Mouse (Mus musculus) heart, embryonic 15.5 days (tissue): ENCODE data around the gene Acox3. TPM values are rescaled to one million over a fixed set of nuclear protein-coding genes. Genes with fewer than 3 reads are reported as not detected.

Experiments
- ATAC-seq: fragments of 200-750 bp; cut with Nextera tagmentation; replicated peaks from 2 replicates; pipeline ENCODE4 v1.8.0; 2017; ENCODE audit warnings: low read depth, moderate TSS enrichment; ENCODE audit not compliant: insufficient number of reproducible peaks, insufficient read depth, low FRiP score
- H3K27ac ChIP-seq: fragments of 300-500 bp; sonication (generic); 2 replicates; pipeline ENCODE4 v1.5.1; 2015; ENCODE audit warnings: mild to moderate bottlenecking, inconsistent platforms
- H3K27me3 ChIP-seq: fragments of 300-500 bp; sonication (generic); 2 replicates; pipeline ENCODE4 v1.6.1; 2015; ENCODE audit warnings: inconsistent platforms
- H3K36me3 ChIP-seq: fragments of 300-500 bp; sonication (generic); 2 replicates; pipeline ENCODE4 v1.6.1; 2015; ENCODE audit warnings: mild to moderate bottlenecking, inconsistent platforms
- H3K4me1 ChIP-seq: fragments of 300-500 bp; sonication (generic); replicated peaks from 2 replicates; pipeline ENCODE4 v1.6.1; 2015; ENCODE audit warnings: inconsistent platforms
- H3K4me2 ChIP-seq: fragments of 300-500 bp; sonication (generic); 2 replicates; pipeline ENCODE4 v1.6.1; 2015; ENCODE audit warnings: inconsistent platforms, mild to moderate bottlenecking, moderate library complexity
- H3K4me3 ChIP-seq: fragments of 300-500 bp; sonication (generic); 2 replicates; pipeline ENCODE4 v1.5.1; 2015; ENCODE audit warnings: mild to moderate bottlenecking, inconsistent platforms
- H3K9ac ChIP-seq: fragments of 300-500 bp; sonication (generic); 2 replicates; pipeline ENCODE4 v1.6.1; 2015; ENCODE audit warnings: mild to moderate bottlenecking, inconsistent platforms
- H3K9me3 ChIP-seq: fragments of 300-500 bp; sonication (generic); replicated peaks from 2 replicates; pipeline ENCODE4 v1.6.1; 2016; ENCODE audit warnings: inconsistent platforms
- WGBS: fragments of 180-500 bp; shearing (Covaris S2); methylation state at CpG from one replicate; pipeline ENCODE4 v1.1.7; 2015; ENCODE audit warnings: mixed read lengths; 5-methylcytosine and 5-hydroxymethylcytosine counted together
- polyA plus RNA-seq: library from polyadenylated mRNA; unstranded; fragments of >200 nt; fragmentation: Nextera tagmentation; extraction: Ambion mirVana; gene quantifications from 2 replicates; pipeline ENCODE4 v1.2.1, GENCODE M21; 2015

The Acox3 gene
- polyA plus RNA-seq, 1 experiment from 2014 or later = 9.9 TPM

DNA sequence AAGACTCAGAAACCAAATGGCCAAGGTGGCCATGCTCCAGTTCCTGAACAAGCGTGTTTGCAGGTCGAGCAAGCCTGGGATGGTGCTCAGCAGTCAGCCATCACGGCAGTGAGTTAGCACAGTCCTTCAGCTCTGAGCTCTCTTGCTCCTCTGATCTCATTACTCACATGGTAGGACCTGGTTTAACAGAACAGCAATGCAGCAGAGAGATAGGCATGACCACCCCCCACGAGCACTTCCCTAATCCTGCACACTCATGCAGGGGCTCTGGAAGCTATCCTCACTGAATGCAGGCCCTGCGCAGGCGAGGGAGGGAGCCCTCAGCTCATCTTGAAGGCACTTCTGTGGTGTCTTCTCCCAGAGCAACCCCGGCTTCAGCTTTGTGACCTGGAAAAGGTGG lies 26.4 kb upstream of the Acox3 start:
- no peak overlapping the region for H3K27ac ChIP-seq
- no peak overlapping the region for H3K4me3 ChIP-seq
- no peaks in the 10 kb centered on the region for H3K9me3 ChIP-seq
- H3K27me3 ChIP-seq = no peaks in the 10 kb centered on the region
- H3K4me1 ChIP-seq = peaks cover 32% of the 10 kb centered on the region
- no peak overlapping the region for H3K4me2 ChIP-seq
- WGBS = 84% methylated on average over 7 of the region's 7 CpGs
- H3K36me3 ChIP-seq = peaks cover 23% of the 10 kb centered on the region
- ATAC-seq = no peak
- no peak overlapping the region for H3K9ac ChIP-seq

DNA sequence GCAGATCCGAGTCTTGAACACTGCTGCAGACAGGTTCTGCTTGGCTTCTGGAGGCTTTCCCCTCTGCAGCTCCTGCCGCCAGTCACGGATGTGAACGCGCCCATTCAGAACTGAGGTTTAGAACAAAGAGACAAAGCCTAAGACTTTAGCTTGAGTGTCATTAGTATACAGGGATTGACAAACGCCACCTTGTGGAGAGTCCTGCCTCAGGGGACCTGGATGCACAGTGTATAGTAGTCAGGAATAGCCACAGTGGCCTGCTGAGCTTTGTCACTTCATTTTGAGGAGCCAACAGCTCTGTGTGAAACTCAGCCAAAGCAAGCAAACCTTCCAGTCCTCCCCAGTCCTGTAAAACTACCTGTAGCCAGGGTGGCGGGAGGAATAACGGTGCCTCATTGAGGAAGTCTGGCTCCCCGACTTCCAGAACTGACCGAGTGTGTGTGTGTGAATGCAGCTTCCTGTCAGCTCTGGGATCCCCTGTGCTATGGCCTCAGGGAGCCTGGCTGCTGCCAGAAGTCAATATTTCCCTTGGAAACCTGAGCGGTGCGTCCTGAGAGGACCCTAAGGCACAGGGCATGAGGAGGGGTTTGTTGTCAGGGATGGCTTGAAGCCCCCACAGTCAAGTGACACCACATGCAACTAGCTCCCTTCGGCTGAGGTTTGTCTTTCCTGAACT lies 24.8 kb upstream of the Acox3 start:
- H3K4me3 ChIP-seq = no peak overlapping the region
- no peaks in the 10 kb centered on the region for H3K9me3 ChIP-seq
- no peak for ATAC-seq
- H3K27me3 ChIP-seq = no peaks in the 10 kb centered on the region
- H3K27ac ChIP-seq = peak overlapping the region; percentile 91
- peaks cover 35% of the 10 kb centered on the region for H3K36me3 ChIP-seq
- H3K9ac ChIP-seq = no peak overlapping the region
- H3K4me1 ChIP-seq = peaks cover 49% of the 10 kb centered on the region
- H3K4me2 ChIP-seq = no peak overlapping the region
- WGBS = 77% methylated on average over 13 of the region's 13 CpGs

DNA sequence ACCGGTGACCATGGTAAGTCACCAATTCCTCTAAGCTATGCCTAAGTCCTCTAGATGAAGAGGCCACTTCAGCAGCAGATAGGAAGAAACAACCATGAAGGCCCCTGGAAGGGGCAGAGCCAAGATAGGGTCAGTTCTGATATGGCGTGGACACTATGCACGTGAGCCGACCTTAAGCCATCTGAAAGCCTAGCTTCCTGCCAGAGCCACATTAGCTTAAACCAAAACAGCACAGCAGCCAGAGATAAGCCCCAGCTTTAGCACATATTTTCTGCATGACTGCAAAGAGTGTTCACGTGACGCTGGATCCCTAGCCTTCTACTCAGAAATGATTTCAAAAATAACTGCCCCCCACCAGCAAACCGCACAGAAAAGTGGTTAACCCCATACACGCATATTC lies 23.4 kb upstream of the Acox3 start:
- peaks cover 52% of the 10 kb centered on the region for H3K4me1 ChIP-seq
- no peak overlapping the region for H3K9ac ChIP-seq
- 21% methylated on average over 8 of the region's 8 CpGs for WGBS
- no peak overlapping the region for H3K4me3 ChIP-seq
- ATAC-seq = peak; percentile 80
- peaks cover 49% of the 10 kb centered on the region for H3K36me3 ChIP-seq
- H3K4me2 ChIP-seq = peak overlapping the region; percentile 31
- H3K27me3 ChIP-seq = no peaks in the 10 kb centered on the region
- H3K27ac ChIP-seq = peak overlapping the region; percentile 91
- H3K9me3 ChIP-seq = no peaks in the 10 kb centered on the region

GRCm38 (mm10) chr5:35562616-35563015 lies 20.2 kb upstream of the Acox3 start:
- Histone ChIP-seq H3K4me1 (peaks cover 48% of the 10 kb centered on the region), H3K36me3 (peaks cover 58% of the 10 kb centered on the region), H3K9ac (no peak overlapping the region), H3K27me3 (no peaks in the 10 kb centered on the region), H3K27ac (peak overlapping the region; percentile 46; the same call in 1 of the 2 replicates), H3K4me3 (no peak overlapping the region), H3K9me3 (no peaks in the 10 kb centered on the region), H3K4me2 (no peak overlapping the region)
- no peak for ATAC-seq
- WGBS = 47% methylated on average over 2 of the region's 2 CpGs

DNA sequence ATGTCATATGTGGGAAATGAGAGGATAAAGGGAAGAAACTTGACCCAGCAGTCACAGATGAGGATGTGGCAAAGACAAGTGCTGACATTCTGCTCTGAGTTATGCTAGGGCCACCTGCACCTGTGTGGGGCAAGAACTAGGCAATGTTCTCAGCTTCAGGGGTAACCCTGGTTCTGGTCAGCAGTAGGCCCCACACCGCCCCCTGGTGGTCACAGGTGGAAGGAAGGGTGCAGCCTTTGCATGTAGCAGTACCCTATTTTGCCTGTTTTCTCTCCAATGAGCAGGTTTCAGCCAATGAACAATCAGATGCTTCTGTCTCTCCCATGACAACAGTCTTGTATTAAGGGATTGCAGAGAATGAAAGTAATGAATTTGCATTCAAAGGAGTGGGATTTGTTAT lies 19.4 kb upstream of the Acox3 start:
- H3K27me3 ChIP-seq = no peaks in the 10 kb centered on the region
- no peak overlapping the region for H3K4me2 ChIP-seq
- 0% methylated on average over 1 of the region's 1 CpGs for WGBS
- H3K4me3 ChIP-seq = no peak overlapping the region
- no peak overlapping the region for H3K9ac ChIP-seq
- no peak overlapping the region for H3K27ac ChIP-seq
- peaks cover 57% of the 10 kb centered on the region for H3K36me3 ChIP-seq
- peaks cover 40% of the 10 kb centered on the region for H3K4me1 ChIP-seq
- no peak for ATAC-seq
- no peaks in the 10 kb centered on the region for H3K9me3 ChIP-seq

GRCm38 (mm10) chr5:35565217-35565616 lies 17.6 kb upstream of the Acox3 start:
- Histone ChIP-seq H3K36me3 (peaks cover 68% of the 10 kb centered on the region), H3K27ac (no peak overlapping the region), H3K4me2 (no peak overlapping the region), H3K27me3 (no peaks in the 10 kb centered on the region), H3K9me3 (no peaks in the 10 kb centered on the region), H3K9ac (no peak overlapping the region), H3K4me1 (peaks cover 23% of the 10 kb centered on the region), H3K4me3 (no peak overlapping the region)
- ATAC-seq = no peak
- 89% methylated on average over 9 of the region's 9 CpGs for whole genome bisulfite sequencing

DNA sequence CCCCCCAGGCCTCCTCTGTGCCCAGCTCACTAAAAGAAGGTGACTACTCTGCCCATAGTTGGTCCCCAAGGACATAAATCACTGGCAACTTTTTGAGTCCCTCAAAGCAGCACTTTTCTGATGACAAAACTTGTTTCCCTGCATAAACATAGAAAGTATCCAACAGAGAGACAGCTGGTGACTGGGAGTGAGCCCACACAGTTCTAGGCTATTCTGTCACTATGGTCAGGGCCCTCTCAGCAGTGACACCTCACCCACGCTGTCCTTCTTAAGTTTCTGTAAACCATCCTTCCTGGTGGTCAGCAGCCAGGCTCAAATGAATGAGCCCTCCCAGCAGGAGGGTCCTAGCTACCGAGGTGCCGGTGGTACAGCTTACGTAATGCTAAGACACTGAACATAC lies 16.2 kb upstream of the Acox3 start:
- no peak for ATAC-seq
- no peak overlapping the region for H3K27ac ChIP-seq
- no peak overlapping the region for H3K4me3 ChIP-seq
- peaks cover 18% of the 10 kb centered on the region for H3K4me1 ChIP-seq
- WGBS = 90% methylated on average over 4 of the region's 4 CpGs
- no peak overlapping the region for H3K4me2 ChIP-seq
- no peaks in the 10 kb centered on the region for H3K27me3 ChIP-seq
- no peaks in the 10 kb centered on the region for H3K9me3 ChIP-seq
- H3K9ac ChIP-seq = no peak overlapping the region
- H3K36me3 ChIP-seq = peaks cover 73% of the 10 kb centered on the region

DNA sequence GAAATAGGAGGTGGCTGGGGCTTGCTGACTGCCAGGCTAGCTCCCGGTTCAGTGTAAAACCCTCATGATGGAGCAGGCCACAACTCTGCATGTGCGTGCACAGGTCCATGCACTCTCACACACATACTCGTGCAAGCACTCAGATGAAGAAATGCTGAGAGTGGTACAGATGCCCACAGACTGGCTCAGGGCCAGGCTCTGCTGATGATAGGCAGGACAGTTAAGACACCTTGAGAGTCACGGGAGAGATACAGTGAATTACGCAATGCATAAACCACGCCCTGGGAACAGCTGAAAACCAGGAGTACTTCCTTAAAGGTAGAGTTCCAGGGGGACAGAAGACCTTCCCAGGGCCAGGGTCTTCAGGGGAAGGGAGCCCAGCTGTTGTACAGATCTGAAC lies 11.3 kb upstream of the Acox3 start:
- no peak overlapping the region for H3K27ac ChIP-seq
- H3K36me3 ChIP-seq = peaks cover 52% of the 10 kb centered on the region
- H3K4me1 ChIP-seq = peaks cover 13% of the 10 kb centered on the region
- H3K27me3 ChIP-seq = no peaks in the 10 kb centered on the region
- WGBS = 84% methylated on average over 6 of the region's 6 CpGs
- H3K4me3 ChIP-seq = no peak overlapping the region
- H3K9me3 ChIP-seq = no peaks in the 10 kb centered on the region
- no peak for ATAC-seq
- no peak overlapping the region for H3K9ac ChIP-seq
- H3K4me2 ChIP-seq = no peak overlapping the region

DNA sequence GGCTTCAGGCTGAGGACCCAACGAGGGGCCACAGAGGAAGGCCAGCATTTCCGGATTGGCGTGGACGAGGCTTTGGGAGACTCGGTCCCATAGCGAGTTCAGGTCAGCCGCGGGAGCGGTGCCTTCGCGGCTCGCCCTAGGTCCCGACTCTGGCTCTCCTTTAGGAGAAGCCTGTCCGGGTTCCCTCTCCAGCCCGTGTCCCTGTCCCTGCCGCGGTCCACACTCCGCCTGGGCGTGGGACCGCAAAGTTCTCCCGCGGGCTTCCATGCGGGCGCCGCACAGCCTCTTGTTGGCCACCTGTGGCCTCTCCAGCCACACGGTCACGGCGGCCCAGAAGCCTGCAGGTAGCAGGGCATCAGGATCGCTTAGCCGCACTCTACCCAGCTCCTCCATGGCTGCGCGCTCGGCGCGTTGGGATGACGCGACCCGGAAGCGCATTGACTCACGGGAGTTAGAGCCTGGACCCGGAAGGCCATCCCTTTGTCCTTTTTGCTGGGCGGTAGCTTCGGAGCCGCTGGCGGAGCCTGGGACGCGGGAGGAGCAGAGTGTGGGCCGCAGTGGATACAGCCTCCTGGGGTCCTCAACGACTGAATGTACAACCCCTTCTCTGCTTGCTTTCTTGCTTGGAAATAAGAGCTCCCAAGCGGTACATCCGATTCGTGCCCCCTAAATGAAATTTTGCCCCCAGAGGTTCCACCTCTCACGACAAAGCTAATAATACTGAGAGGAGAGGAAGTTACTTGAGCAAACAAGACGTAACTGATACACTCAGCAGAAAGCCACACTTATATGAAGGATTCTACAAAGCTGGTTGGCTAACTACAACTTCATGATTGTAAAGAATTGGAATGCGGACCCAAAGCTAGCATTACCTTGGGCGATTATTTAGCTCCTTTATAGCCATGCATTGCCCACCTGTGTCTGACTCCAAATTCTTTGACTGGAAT lies 7.9 kb upstream of the Acox3 start, which contains the start of gene Trmt44:
TSS of gene Trmt44 (minus strand) at position 418 of the 947 bp plus-strand sequence.
- 4% methylated on average over 56 of the region's 56 CpGs for WGBS
- ATAC-seq = peak; percentile 91

DNA sequence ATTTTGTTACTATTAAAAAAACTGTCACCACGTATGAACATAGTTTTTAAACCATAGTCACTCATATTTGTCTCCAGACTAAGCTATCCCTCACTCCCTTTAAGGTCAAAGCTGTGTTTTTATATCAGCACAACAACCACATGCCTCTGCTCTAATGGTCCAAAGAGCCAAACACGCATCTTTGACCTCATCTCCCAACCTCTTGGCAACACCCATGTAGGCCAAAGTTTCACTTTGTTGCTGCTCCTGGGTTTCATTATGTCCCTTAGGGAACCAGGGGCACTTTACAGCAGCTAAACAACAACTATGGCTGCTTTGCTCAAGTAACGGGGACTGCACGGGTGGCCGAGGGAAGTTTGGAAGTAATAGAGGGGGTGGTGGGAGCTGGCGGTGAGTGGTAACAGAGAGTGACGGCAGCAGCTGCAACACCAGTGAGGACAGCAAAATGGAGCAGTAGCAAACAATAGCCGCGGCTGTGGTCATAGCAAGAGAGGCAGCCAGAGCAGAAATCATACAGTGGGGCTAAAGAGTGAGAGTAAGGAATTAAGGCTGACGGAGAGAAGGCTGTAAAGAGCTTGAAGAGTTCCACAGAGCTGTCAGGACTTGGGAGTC lies 6.3 kb upstream of the Acox3 start:
- Histone ChIP-seq H3K9ac (no peak overlapping the region), H3K9me3 (no peaks in the 10 kb centered on the region), H3K36me3 (peaks cover 14% of the 10 kb centered on the region), H3K4me3 (no peak overlapping the region), H3K27me3 (no peaks in the 10 kb centered on the region; the same call in 1 of the 2 replicates), H3K4me2 (no peak overlapping the region), H3K4me1 (peaks cover 13% of the 10 kb centered on the region), H3K27ac (no peak overlapping the region)
- no peak for ATAC-seq
- WGBS = 89% methylated on average over 10 of the region's 10 CpGs

More for the DNA sequence above, 7.9 kb upstream of the Acox3 start, which contains the start of gene Trmt44:
- H3K9me3 ChIP-seq = no peaks in the 10 kb centered on the region
- peaks cover 28% of the 10 kb centered on the region for H3K36me3 ChIP-seq
- H3K4me2 ChIP-seq = peak within 1 kb of the TSS; percentile 91
- H3K27me3 ChIP-seq = no peaks in the 10 kb centered on the region; the same call in 1 of the 2 replicates
- H3K27ac ChIP-seq = peak within 1 kb of the TSS; percentile 84
- peaks cover 13% of the 10 kb centered on the region for H3K4me1 ChIP-seq
- H3K4me3 ChIP-seq = peak within 1 kb of the TSS; percentile 99
- H3K9ac ChIP-seq = peak within 1 kb of the TSS; percentile 87

- no peak overlapping the region for H3K4me2 ChIP-seq
- no peak overlapping the region for H3K27ac ChIP-seq
- ATAC-seq = no peak
- H3K9ac ChIP-seq = no peak overlapping the region
- H3K4me1 ChIP-seq = peaks cover 18% of the 10 kb centered on the region
- H3K27me3 ChIP-seq = no peaks in the 10 kb centered on the region; the same call in 1 of the 2 replicates
- WGBS = 59% methylated on average over 2 of the region's 2 CpGs
- H3K9me3 ChIP-seq = no peaks in the 10 kb centered on the region
- no peak overlapping the region for H3K4me3 ChIP-seq
- no peaks in the 10 kb centered on the region for H3K36me3 ChIP-seq
Measured at GRCm38 (mm10) chr5:35578411-35578810, 4.4 kb upstream of the Acox3 start.
